Mouse (Mus musculus) cortical plate, adult 2 months (tissue): ENCODE results near the gene Gab2. TPM values are rescaled to one million over a fixed set of nuclear protein-coding genes. Genes with fewer than 3 reads are reported as not detected.

ENCODE experiments used
- H3K27ac ChIP-seq: fragments of 200-500 bp; 2 replicates; pipeline ENCODE4 v1.5.1; 2012; ENCODE audit warnings: low read length, control low read depth, inconsistent platforms; ENCODE audit not compliant: insufficient read depth
- H3K4me1 ChIP-seq: fragments of 200-500 bp; 2 replicates; pipeline ENCODE4 v1.6.1; 2011; ENCODE audit warnings: low read length; ENCODE audit not compliant: control insufficient read depth, insufficient read depth
- H3K4me3 ChIP-seq: fragments of 200-500 bp; 2 replicates; pipeline ENCODE4 v1.5.1; 2011; ENCODE audit warnings: mild to moderate bottlenecking, low read length, control low read depth; ENCODE audit not compliant: insufficient read depth
- CTCF ChIP-seq: fragments of 200-500 bp; IDR thresholded peaks from 2 replicates; pipeline ENCODE4 v1.5.1; 2011; ENCODE audit warnings: mild to moderate bottlenecking, control low read depth, low read length; ENCODE audit not compliant: insufficient read depth; ENCODE audit errors: extremely low read depth
- POLR2A ChIP-seq: fragments of 200-500 bp; IDR thresholded peaks from 2 replicates; pipeline ENCODE4 v1.6.1; 2011; ENCODE audit warnings: mild to moderate bottlenecking, low read length, control low read depth; ENCODE audit not compliant: insufficient read depth; ENCODE audit errors: extremely low read depth
- polyA plus RNA-seq: library from polyadenylated mRNA; depleted of rRNA; stranded (reverse); fragments of >200 nt; gene quantifications from 2 replicates; pipeline ENCODE4 v1.2.3, GENCODE M21; 2012; rRNA removed

Gene Gab2
- polyA plus RNA-seq, 1 experiment, result 11.0 TPM

DNA sequence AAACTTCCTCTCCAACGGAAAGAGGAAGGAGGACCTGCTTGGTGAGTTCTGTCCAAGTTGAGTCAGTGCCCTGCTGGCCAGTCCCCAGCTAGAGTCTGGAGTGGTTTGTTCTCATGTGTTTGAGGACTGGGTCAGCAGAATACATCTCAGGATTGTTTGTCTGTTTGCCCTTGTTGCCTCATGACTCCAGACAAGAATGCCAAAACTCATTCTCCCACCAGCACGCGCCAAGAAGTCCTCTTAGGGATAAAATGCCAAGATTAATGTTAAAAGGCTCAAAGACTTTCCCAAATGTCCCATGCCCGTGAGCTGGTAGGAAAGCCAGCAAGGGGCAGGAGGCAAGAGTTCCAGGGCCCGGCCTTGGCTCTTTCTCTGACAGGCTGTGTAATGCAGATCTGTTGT lies 275.5 kb downstream of the Gab2 start:
- TF ChIP-seq CTCF (no peak), POLR2A (no peak)
- Histone ChIP-seq H3K4me1 (no peaks in the 10 kb centered on the region), H3K4me3 (no peak overlapping the region), H3K27ac (no peak overlapping the region)

DNA sequence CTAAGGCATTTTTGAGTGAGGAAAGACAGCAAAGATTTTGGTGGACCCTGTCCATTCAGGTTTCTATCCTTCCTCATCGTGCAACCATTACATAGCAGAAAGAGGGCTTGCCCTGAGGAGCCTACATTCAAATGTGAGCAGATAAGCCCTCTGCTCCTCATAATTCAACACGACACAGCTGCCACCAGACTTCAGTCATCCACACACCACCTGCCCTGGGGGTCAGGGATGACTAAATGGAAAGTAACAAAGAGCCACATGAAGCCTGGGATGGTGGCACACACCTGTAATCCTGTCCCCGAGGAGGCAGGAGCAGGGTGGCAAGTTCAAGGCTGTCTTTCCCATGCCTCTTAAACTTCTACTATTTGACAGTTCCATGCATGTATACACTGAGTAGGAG lies 276.5 kb downstream of the Gab2 start:
- no peak overlapping the region for H3K4me3 ChIP-seq
- no peaks in the 10 kb centered on the region for H3K4me1 ChIP-seq
- H3K27ac ChIP-seq, result no peak overlapping the region
- TF ChIP-seq CTCF, result no peak
- TF ChIP-seq POLR2A, result no peak

DNA sequence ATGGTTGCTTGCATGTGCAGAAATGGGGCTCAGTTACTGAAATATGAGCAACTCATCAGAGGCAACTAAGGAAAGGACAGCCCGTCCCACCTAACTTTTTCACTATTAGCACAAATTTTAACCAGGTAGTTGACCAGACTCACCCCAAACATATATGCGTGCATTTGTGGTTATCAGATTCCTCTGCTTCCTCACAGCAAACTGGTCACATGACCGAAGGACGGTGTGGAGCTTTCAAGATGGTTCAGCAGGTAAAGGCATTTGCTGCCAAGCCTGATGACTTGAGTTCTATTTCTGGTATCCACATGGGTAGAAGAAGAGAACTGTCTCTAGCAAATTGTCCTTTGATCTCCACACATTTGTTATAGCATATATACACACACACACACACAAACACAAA lies 277.0 kb downstream of the Gab2 start:
- Histone ChIP-seq H3K27ac (no peak overlapping the region), H3K4me3 (no peak overlapping the region), H3K4me1 (no peaks in the 10 kb centered on the region)
- TF ChIP-seq POLR2A (no peak), CTCF (no peak)

Other genes with a start within 250 kb of the Gab2 start
- gene Nars2, start 130.1 kb upstream of the Gab2 start, polyA plus RNA-seq, result 9.5 and 11.8 TPM in 2 replicates